Mouse (Mus musculus) lung, adult 2 months (tissue): Measurements from ENCODE around the gene Chst14. TPM values are rescaled to one million over a fixed set of nuclear protein-coding genes. Genes with fewer than 3 reads are reported as not detected.

Experiments used
- DNase-seq: peaks from one replicate; pipeline ENCODE4 v3.0.0; 2022
- H3K4me1 ChIP-seq: fragments of 200-500 bp; 2 replicates; pipeline ENCODE4 v1.6.1; 2011; ENCODE audit warnings: low read length; ENCODE audit not compliant: control insufficient read depth, insufficient read depth
- H3K4me3 ChIP-seq: fragments of 200-500 bp; replicated peaks from 2 replicates; pipeline ENCODE3; 2011; ENCODE audit warnings: low read depth, mild to moderate bottlenecking, control low read depth, low read length; ENCODE audit errors: extremely low read depth
- CTCF ChIP-seq: fragments of 200-500 bp; IDR thresholded peaks from 2 replicates; pipeline ENCODE4 v1.5.1; 2011; ENCODE audit warnings: mild to moderate bottlenecking, low read length, control low read depth; ENCODE audit not compliant: insufficient read depth
- POLR2A ChIP-seq: fragments of 200-500 bp; IDR thresholded peaks from 2 replicates; pipeline ENCODE4 v1.6.1; 2011; ENCODE audit warnings: low read depth, mild to moderate bottlenecking, control low read depth, low read length, borderline replicate concordance; ENCODE audit errors: extremely low read depth
- WGBS: fragments of 180-500 bp; shearing (Covaris S2); methylation state at CpG from one replicate; pipeline ENCODE4 v1.1.7; 2018; 5-methylcytosine and 5-hydroxymethylcytosine counted together
- polyA plus RNA-seq: library from polyadenylated mRNA; depleted of rRNA; stranded (reverse); fragments of >200 nt; gene quantifications from 2 replicates; pipeline ENCODE4 v1.2.3, GENCODE M21; 2012

Gene Chst14
- polyA plus RNA-seq, 1 experiment: 28.4 TPM

GRCm38 (mm10) chr2:118959644-118960043 is 33.3 kb downstream of the Chst14 start:
- 26% methylated on average over 2 of the region's 2 CpGs for WGBS

GRCm38 (mm10) chr2:118960413-118960812 is 34.1 kb downstream of the Chst14 start:
- TF ChIP-seq CTCF: no peak
- TF ChIP-seq POLR2A: no peak
- H3K4me3 ChIP-seq: no peak overlapping the region
- WGBS: 88% methylated on average over 2 of the region's 2 CpGs
- H3K4me1 ChIP-seq: no peaks in the 10 kb centered on the region
- no peak for DNase-seq

More at GRCm38 (mm10) chr2:118959644-118960043, 33.3 kb downstream of the Chst14 start:
- TF ChIP-seq CTCF (no peak), POLR2A (no peak)
- no peak for DNase-seq
- H3K4me3 ChIP-seq: no peak overlapping the region
- no peaks in the 10 kb centered on the region for H3K4me1 ChIP-seq

GRCm38 (mm10) chr2:118961546-118961945 is 35.2 kb downstream of the Chst14 start:
- no peak for TF ChIP-seq POLR2A
- TF ChIP-seq CTCF: no peak
- no peaks in the 10 kb centered on the region for H3K4me1 ChIP-seq
- no peak overlapping the region for H3K4me3 ChIP-seq
- DNase-seq: no peak
- 46% methylated on average over 2 of the region's 2 CpGs for WGBS

- Histone ChIP-seq H3K4me3 (no peak overlapping the region), H3K4me1 (no peaks in the 10 kb centered on the region)
- TF ChIP-seq CTCF (no peak), POLR2A (no peak)
- DNase-seq: no peak
- 45% methylated on average over 9 of the region's 9 CpGs for WGBS
Measured at GRCm38 (mm10) chr2:118963007-118963675, 36.8 kb downstream of the Chst14 start.

- 65% methylated on average over 7 of the region's 7 CpGs for WGBS
- Histone ChIP-seq H3K4me3 (no peak overlapping the region), H3K4me1 (no peaks in the 10 kb centered on the region)
- TF ChIP-seq CTCF: no peak
- no peak for TF ChIP-seq POLR2A
- no peak for DNase-seq
Measured at GRCm38 (mm10) chr2:118963676-118964012, 37.3 kb downstream of the Chst14 start.

GRCm38 (mm10) chr2:118969585-118970147 is 43.4 kb downstream of the Chst14 start:
- TF ChIP-seq CTCF: no peak
- TF ChIP-seq POLR2A: no peak
- WGBS: 83% methylated on average over 11 of the region's 11 CpGs

GRCm38 (mm10) chr2:118972048-118972447 is 45.8 kb downstream of the Chst14 start:
- no peak overlapping the region for H3K4me3 ChIP-seq
- TF ChIP-seq POLR2A: no peak
- TF ChIP-seq CTCF: no peak
- WGBS: 68% methylated on average over 5 of the region's 5 CpGs
- no peak for DNase-seq
- H3K4me1 ChIP-seq: peaks cover 10% of the 10 kb centered on the region; the same call in 1 of the 2 replicates

More at GRCm38 (mm10) chr2:118969585-118970147, 43.4 kb downstream of the Chst14 start:
- Histone ChIP-seq H3K4me1 (peaks cover 2% of the 10 kb centered on the region; the same call in 1 of the 2 replicates), H3K4me3 (no peak overlapping the region)
- no peak for DNase-seq

GRCm38 (mm10) chr2:118972687-118973376 is 46.5 kb downstream of the Chst14 start:
- peak; percentile 82 for DNase-seq
- WGBS: 2% methylated on average over 33 of the region's 33 CpGs
- no peak for TF ChIP-seq POLR2A
- TF ChIP-seq CTCF: peak; percentile 50
- Histone ChIP-seq H3K4me3 (peak overlapping the region; percentile 37), H3K4me1 (peaks cover 10% of the 10 kb centered on the region; the same call in 1 of the 2 replicates)

- TF ChIP-seq CTCF (no peak), POLR2A (no peak)
- peak; percentile 16 for DNase-seq
- peaks cover 10% of the 10 kb centered on the region; the same call in 1 of the 2 replicates for H3K4me1 ChIP-seq
- peak overlapping the region; percentile 65 for H3K4me3 ChIP-seq
- 6% methylated on average over 15 of the region's 15 CpGs for WGBS
Measured at GRCm38 (mm10) chr2:118975855-118976254, 49.6 kb downstream of the Chst14 start.
